Mouse (Mus musculus): ENCODE results near the gene Grid1. TPM values are rescaled to one million over a fixed set of nuclear protein-coding genes. Genes with fewer than 3 reads are reported as not detected.

The Grid1 gene
- polyA plus RNA-seq, 1 experiment from 2014 or later, result 0.41 TPM

GRCm38 (mm10) chr14:35154364-35154763 lies 334.5 kb downstream of the Grid1 start:
- no peaks in the 10 kb centered on the region for H3K4me1 ChIP-seq (replicated peaks)
- no peak overlapping the region for H3K27ac ChIP-seq
- no peaks in the 10 kb centered on the region for H3K9me3 ChIP-seq
- H3K36me3 ChIP-seq, result no peaks in the 10 kb centered on the region
- H3K4me3 ChIP-seq (replicated peaks), result no peak overlapping the region
- no peak for ATAC-seq
- no peak overlapping the region for H3K9ac ChIP-seq
- H3K4me2 ChIP-seq (replicated peaks), result no peak overlapping the region
- WGBS, result 37% methylated on average over 3 of the region's 3 CpGs
- no peaks in the 10 kb centered on the region for H3K27me3 ChIP-seq (replicated peaks)

GRCm38 (mm10) chr14:35157069-35157655 lies 337.3 kb downstream of the Grid1 start:
- Histone ChIP-seq H3K36me3 (no peaks in the 10 kb centered on the region), H3K4me3 (replicated peaks) (no peak overlapping the region), H3K27me3 (replicated peaks) (no peaks in the 10 kb centered on the region), H3K9ac (no peak overlapping the region), H3K9me3 (no peaks in the 10 kb centered on the region), H3K4me2 (replicated peaks) (no peak overlapping the region), H3K27ac (no peak overlapping the region), H3K4me1 (replicated peaks) (no peaks in the 10 kb centered on the region)
- WGBS, result 81% methylated on average over 7 of the region's 7 CpGs
- no peak for ATAC-seq

GRCm38 (mm10) chr14:35159296-35159695 lies 339.4 kb downstream of the Grid1 start:
- H3K4me3 ChIP-seq (replicated peaks), result no peak overlapping the region
- H3K4me2 ChIP-seq (replicated peaks), result no peak overlapping the region
- H3K4me1 ChIP-seq (replicated peaks), result no peaks in the 10 kb centered on the region
- H3K36me3 ChIP-seq, result no peaks in the 10 kb centered on the region
- no peak overlapping the region for H3K27ac ChIP-seq
- H3K9ac ChIP-seq, result no peak overlapping the region
- no peak for ATAC-seq
- WGBS, result 73% methylated on average over 2 of the region's 2 CpGs
- no peaks in the 10 kb centered on the region for H3K27me3 ChIP-seq (replicated peaks)
- H3K9me3 ChIP-seq, result no peaks in the 10 kb centered on the region

- no peak for ATAC-seq
- 59% methylated on average over 2 of the region's 2 CpGs for WGBS
Measured at GRCm38 (mm10) chr14:35167451-35167850, 347.5 kb downstream of the Grid1 start.

GRCm38 (mm10) chr14:35173861-35174260 lies 354.0 kb downstream of the Grid1 start:
- no peaks in the 10 kb centered on the region for H3K4me1 ChIP-seq (replicated peaks)
- no peaks in the 10 kb centered on the region for H3K9me3 ChIP-seq
- ATAC-seq, result no peak
- 55% methylated on average over 1 of the region's 1 CpGs for WGBS
- no peaks in the 10 kb centered on the region for H3K27me3 ChIP-seq (replicated peaks)
- no peak overlapping the region for H3K4me2 ChIP-seq (replicated peaks)
- no peaks in the 10 kb centered on the region for H3K36me3 ChIP-seq
- no peak overlapping the region for H3K9ac ChIP-seq
- no peak overlapping the region for H3K4me3 ChIP-seq (replicated peaks)
- H3K27ac ChIP-seq, result no peak overlapping the region

More at GRCm38 (mm10) chr14:35167451-35167850, 347.5 kb downstream of the Grid1 start:
- Histone ChIP-seq H3K9ac (no peak overlapping the region), H3K9me3 (no peaks in the 10 kb centered on the region), H3K36me3 (no peaks in the 10 kb centered on the region), H3K27ac (no peak overlapping the region), H3K4me2 (replicated peaks) (no peak overlapping the region), H3K4me3 (replicated peaks) (no peak overlapping the region), H3K4me1 (replicated peaks) (no peaks in the 10 kb centered on the region), H3K27me3 (replicated peaks) (no peaks in the 10 kb centered on the region)

GRCm38 (mm10) chr14:35176021-35176420 lies 356.1 kb downstream of the Grid1 start:
- ATAC-seq, result no peak
- 95% methylated on average over 3 of the region's 3 CpGs for WGBS
- Histone ChIP-seq H3K27me3 (replicated peaks) (no peaks in the 10 kb centered on the region), H3K9ac (no peak overlapping the region), H3K27ac (no peak overlapping the region), H3K9me3 (no peaks in the 10 kb centered on the region), H3K4me3 (replicated peaks) (no peak overlapping the region), H3K36me3 (no peaks in the 10 kb centered on the region), H3K4me2 (replicated peaks) (no peak overlapping the region), H3K4me1 (replicated peaks) (no peaks in the 10 kb centered on the region)

- Histone ChIP-seq H3K36me3 (no peaks in the 10 kb centered on the region), H3K4me1 (replicated peaks) (no peaks in the 10 kb centered on the region), H3K4me2 (replicated peaks) (no peak overlapping the region), H3K4me3 (replicated peaks) (no peak overlapping the region), H3K9ac (no peak overlapping the region), H3K9me3 (no peaks in the 10 kb centered on the region), H3K27me3 (replicated peaks) (no peaks in the 10 kb centered on the region), H3K27ac (no peak overlapping the region)
- no peak for ATAC-seq
Measured at GRCm38 (mm10) chr14:35179076-35179475, 359.2 kb downstream of the Grid1 start.

- H3K4me3 ChIP-seq (replicated peaks), result no peak overlapping the region
Measured at GRCm38 (mm10) chr14:35185399-35185798, 365.5 kb downstream of the Grid1 start.

GRCm38 (mm10) chr14:35192256-35192655 lies 372.3 kb downstream of the Grid1 start:
- no peaks in the 10 kb centered on the region for H3K4me1 ChIP-seq (replicated peaks)
- no peaks in the 10 kb centered on the region for H3K9me3 ChIP-seq
- no peaks in the 10 kb centered on the region for H3K27me3 ChIP-seq (replicated peaks)
- no peak overlapping the region for H3K9ac ChIP-seq
- 92% methylated on average over 6 of the region's 6 CpGs for WGBS
- H3K4me2 ChIP-seq (replicated peaks), result no peak overlapping the region
- H3K27ac ChIP-seq, result no peak overlapping the region
- no peak for ATAC-seq
- H3K36me3 ChIP-seq, result no peaks in the 10 kb centered on the region
- no peak overlapping the region for H3K4me3 ChIP-seq (replicated peaks)

More at GRCm38 (mm10) chr14:35185399-35185798, 365.5 kb downstream of the Grid1 start:
- WGBS, result 89% methylated on average over 1 of the region's 1 CpGs
- Histone ChIP-seq H3K4me1 (replicated peaks) (no peaks in the 10 kb centered on the region), H3K36me3 (no peaks in the 10 kb centered on the region), H3K4me2 (replicated peaks) (no peak overlapping the region), H3K27ac (no peak overlapping the region), H3K9ac (no peak overlapping the region), H3K9me3 (no peaks in the 10 kb centered on the region), H3K27me3 (replicated peaks) (no peaks in the 10 kb centered on the region)
- ATAC-seq, result no peak

- no peaks in the 10 kb centered on the region for H3K27me3 ChIP-seq (replicated peaks)
- WGBS, result 59% methylated on average over 3 of the region's 3 CpGs
- no peak overlapping the region for H3K4me3 ChIP-seq (replicated peaks)
- no peak overlapping the region for H3K9ac ChIP-seq
- no peaks in the 10 kb centered on the region for H3K9me3 ChIP-seq
- no peak overlapping the region for H3K4me2 ChIP-seq (replicated peaks)
- ATAC-seq, result peak; percentile 94
- H3K4me1 ChIP-seq (replicated peaks), result no peaks in the 10 kb centered on the region
- H3K27ac ChIP-seq, result no peak overlapping the region
- H3K36me3 ChIP-seq, result no peaks in the 10 kb centered on the region
Measured at GRCm38 (mm10) chr14:35197371-35197770, 377.5 kb downstream of the Grid1 start.

GRCm38 (mm10) chr14:35198447-35198846 lies 378.5 kb downstream of the Grid1 start:
- Histone ChIP-seq H3K4me1 (replicated peaks) (no peaks in the 10 kb centered on the region), H3K27me3 (replicated peaks) (no peaks in the 10 kb centered on the region), H3K36me3 (no peaks in the 10 kb centered on the region), H3K9me3 (no peaks in the 10 kb centered on the region), H3K9ac (no peak overlapping the region), H3K27ac (no peak overlapping the region), H3K4me2 (replicated peaks) (no peak overlapping the region), H3K4me3 (replicated peaks) (no peak overlapping the region)
- WGBS, result 86% methylated on average over 4 of the region's 4 CpGs
- ATAC-seq, result no peak

- Histone ChIP-seq H3K36me3 (no peaks in the 10 kb centered on the region), H3K27ac (no peak overlapping the region), H3K4me3 (replicated peaks) (no peak overlapping the region), H3K27me3 (replicated peaks) (no peaks in the 10 kb centered on the region), H3K4me2 (replicated peaks) (no peak overlapping the region), H3K4me1 (replicated peaks) (no peaks in the 10 kb centered on the region), H3K9me3 (no peaks in the 10 kb centered on the region), H3K9ac (no peak overlapping the region)
- WGBS, result 88% methylated on average over 6 of the region's 6 CpGs
- no peak for ATAC-seq
Measured at GRCm38 (mm10) chr14:35198899-35199298, 379.0 kb downstream of the Grid1 start.

GRCm38 (mm10) chr14:35209444-35209843 lies 389.5 kb downstream of the Grid1 start:
- Histone ChIP-seq H3K4me3 (replicated peaks) (no peak overlapping the region), H3K4me2 (replicated peaks) (no peak overlapping the region), H3K4me1 (replicated peaks) (no peaks in the 10 kb centered on the region), H3K9me3 (no peaks in the 10 kb centered on the region), H3K36me3 (no peaks in the 10 kb centered on the region), H3K27ac (no peak overlapping the region), H3K27me3 (replicated peaks) (no peaks in the 10 kb centered on the region), H3K9ac (no peak overlapping the region)
- ATAC-seq, result peak; percentile 92
- WGBS, result 39% methylated on average over 6 of the region's 6 CpGs

Measured in intestine, embryonic 15.5 days (tissue).